Mouse (Mus musculus): ENCODE measurements around the gene 2010111I01Rik.

- TF ChIP-seq MAFK (IDR thresholded peaks at IDR 0.05; ENCODE audit: insufficient read depth, low read depth, low read length): no peak
- no peak for TF ChIP-seq HCFC1 (IDR thresholded peaks at IDR 0.05; ENCODE audit: borderline replicate concordance, insufficient read depth, low read length)
- no peak for TF ChIP-seq ZC3H11A (IDR thresholded peaks at IDR 0.05; ENCODE audit: borderline replicate concordance, low read depth, low read length)
Observed at GRCm38 (mm10) chr13:63096764-63097163, 132.1 kb downstream of the 2010111I01Rik start.
